Mouse (Mus musculus): ENCODE data around the gene Mettl7a2. TPM values are rescaled to one million over a fixed set of nuclear protein-coding genes. Genes with fewer than 3 reads are reported as not detected.
A peak's percentile ranks its signal among the peaks of the same experiment; 100 is the strongest.
"Not testable (repeated sequence)": the region's sequence is repeated elsewhere in the genome, so short reads cannot be mapped to it uniquely, and the experiment has no call there.

Mettl7a2 gene
- total RNA-seq, 1 experiment = 1.4 TPM

- no peak for DNase-seq (ENCODE audit: low read depth, low spot score)
- H3K9me3 ChIP-seq (ENCODE audit: control insufficient read depth, insufficient read depth, low read depth, low read length) = no peaks in the 10 kb centered on the region
- H3K36me3 ChIP-seq (ENCODE audit: control insufficient read depth, insufficient read depth, low read length, poor library complexity, severe bottlenecking) = no peaks in the 10 kb centered on the region
- H3K27ac ChIP-seq (ENCODE audit: insufficient read depth, low read depth, low read length, poor library complexity, severe bottlenecking) = no peak overlapping the region
- no peaks in the 10 kb centered on the region for H3K4me1 ChIP-seq (ENCODE audit: control insufficient read depth in 2 of 2, insufficient read depth in 2 of 2, low read length in 2 of 2, poor library complexity in 1 of 2)
- in situ Hi-C loops (cut with MboI; ENCODE audit: low sequenced_read_pairs in 2 of 2, unreplicated experiment in 2 of 2) = no loop called here
- H3K4me3 ChIP-seq (ENCODE audit: insufficient read depth in 1 of 2, low read depth in 1 of 2, low read length in 2 of 2, poor library complexity in 1 of 2, severe bottlenecking in 1 of 2) = no peak overlapping the region
- no peak overlapping the region for H3K9ac ChIP-seq (ENCODE audit: insufficient read depth, low read depth, low read length, poor library complexity, severe bottlenecking)
- TF ChIP-seq CHD2 (IDR thresholded peaks at IDR 0.05; ENCODE audit: low read depth, low read length) (no peak), ZNF384 (IDR thresholded peaks at IDR 0.05; ENCODE audit: low read depth, low read length) (no peak), HCFC1 (IDR thresholded peaks at IDR 0.05; ENCODE audit: borderline replicate concordance, insufficient read depth, low read length) (no peak), MAFK (IDR thresholded peaks at IDR 0.05; ENCODE audit: insufficient read depth, low read depth, low read length) (no peak), ZC3H11A (IDR thresholded peaks at IDR 0.05; ENCODE audit: borderline replicate concordance, low read depth, low read length) (no peak)
Measured at GRCm38 (mm10) chr15:100330739-100331138, 22.3 kb upstream of the Mettl7a2 start.

DNA sequence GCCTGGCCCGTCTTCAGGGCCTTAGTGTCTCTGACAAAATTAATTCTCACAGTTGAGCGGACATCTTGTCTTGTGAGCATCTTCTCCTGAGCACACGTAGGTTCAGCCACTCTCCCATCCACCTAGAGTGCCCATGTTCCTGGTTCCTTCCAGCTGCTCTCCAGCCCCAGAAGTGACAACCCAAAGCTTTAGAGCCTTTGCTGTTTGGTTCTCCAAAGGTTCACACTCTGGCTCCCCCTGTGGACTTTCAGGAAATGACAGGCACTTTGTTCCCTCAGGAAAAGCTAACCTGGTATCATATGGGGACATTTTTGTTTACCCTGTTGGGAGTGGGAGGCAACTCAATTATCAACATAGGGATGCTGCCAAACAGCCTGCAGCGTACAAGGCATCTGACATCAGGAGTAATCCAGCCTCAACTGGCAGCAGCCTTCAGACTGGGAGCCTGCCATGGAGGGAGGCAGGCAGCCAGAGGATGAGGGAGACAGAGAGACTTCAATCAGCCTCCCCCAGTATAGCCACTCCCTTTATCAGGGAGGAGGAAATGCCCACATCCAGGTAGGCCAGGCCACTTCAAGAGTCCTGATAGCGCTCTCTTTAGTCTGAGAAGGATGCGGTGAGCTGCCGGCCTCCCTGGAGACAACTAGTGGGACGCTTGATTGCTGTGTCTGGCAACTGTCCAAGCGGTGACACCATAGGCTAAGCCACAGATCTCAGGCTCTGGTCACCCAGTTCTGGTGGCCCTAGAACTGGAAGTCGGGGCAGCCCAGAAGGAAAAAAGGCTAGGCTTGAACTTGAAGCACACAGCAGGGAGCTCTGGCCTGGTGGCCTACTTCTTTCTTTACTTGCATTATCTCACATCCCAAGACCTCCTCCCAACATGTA is 20.7 kb upstream of the Mettl7a2 start:
- H3K9me3 ChIP-seq (ENCODE audit: control insufficient read depth, insufficient read depth, low read depth, low read length); H3K27ac ChIP-seq (ENCODE audit: insufficient read depth, low read depth, low read length, poor library complexity, severe bottlenecking); H3K36me3 ChIP-seq (ENCODE audit: control insufficient read depth, insufficient read depth, low read length, poor library complexity, severe bottlenecking); H3K4me3 ChIP-seq (ENCODE audit: insufficient read depth in 1 of 2, low read depth in 1 of 2, low read length in 2 of 2, poor library complexity in 1 of 2, severe bottlenecking in 1 of 2); H3K4me1 ChIP-seq (ENCODE audit: control insufficient read depth in 2 of 2, insufficient read depth in 2 of 2, low read length in 2 of 2, poor library complexity in 1 of 2); in situ Hi-C loops (cut with MboI; ENCODE audit: low sequenced_read_pairs in 2 of 2, unreplicated experiment in 2 of 2); H3K9ac ChIP-seq (ENCODE audit: insufficient read depth, low read depth, low read length, poor library complexity, severe bottlenecking); DNase-seq (ENCODE audit: low read depth, low spot score): not testable (repeated sequence)

GRCm38 (mm10) chr15:100334629-100335028 is 18.4 kb upstream of the Mettl7a2 start, which contains the start of gene Mettl7a3:
Mettl7a3 (plus strand) TSS chr15:100334929.
- Histone ChIP-seq H3K9ac (ENCODE audit: insufficient read depth, low read depth, low read length, poor library complexity, severe bottlenecking) (no peak within 1 kb of the TSS), H3K27ac (ENCODE audit: insufficient read depth, low read depth, low read length, poor library complexity, severe bottlenecking) (no peak within 1 kb of the TSS), H3K4me3 (ENCODE audit: insufficient read depth in 1 of 2, low read depth in 1 of 2, low read length in 2 of 2, poor library complexity in 1 of 2, severe bottlenecking in 1 of 2) (no peak within 1 kb of the TSS), H3K36me3 (ENCODE audit: control insufficient read depth, insufficient read depth, low read length, poor library complexity, severe bottlenecking) (no peaks in the 10 kb centered on the region), H3K4me1 (ENCODE audit: control insufficient read depth in 2 of 2, insufficient read depth in 2 of 2, low read length in 2 of 2, poor library complexity in 1 of 2) (no peaks in the 10 kb centered on the region), H3K9me3 (ENCODE audit: control insufficient read depth, insufficient read depth, low read depth, low read length) (no peaks in the 10 kb centered on the region)
- in situ Hi-C loops (cut with MboI; ENCODE audit: low sequenced_read_pairs in 2 of 2, unreplicated experiment in 2 of 2) = no loop called here
- TF ChIP-seq CHD2 (IDR thresholded peaks at IDR 0.05; ENCODE audit: low read depth, low read length) = no peak
- no peak for TF ChIP-seq ZNF384 (IDR thresholded peaks at IDR 0.05; ENCODE audit: low read depth, low read length)
- no peak for TF ChIP-seq HCFC1 (IDR thresholded peaks at IDR 0.05; ENCODE audit: borderline replicate concordance, insufficient read depth, low read length)
- no peak for TF ChIP-seq MAFK (IDR thresholded peaks at IDR 0.05; ENCODE audit: insufficient read depth, low read depth, low read length)
- no peak for TF ChIP-seq ZC3H11A (IDR thresholded peaks at IDR 0.05; ENCODE audit: borderline replicate concordance, low read depth, low read length)
- DNase-seq (ENCODE audit: low read depth, low spot score) = no peak

- H3K27ac ChIP-seq (ENCODE audit: insufficient read depth, low read depth, low read length, poor library complexity, severe bottlenecking); H3K4me3 ChIP-seq (ENCODE audit: insufficient read depth in 1 of 2, low read depth in 1 of 2, low read length in 2 of 2, poor library complexity in 1 of 2, severe bottlenecking in 1 of 2); H3K9me3 ChIP-seq (ENCODE audit: control insufficient read depth, insufficient read depth, low read depth, low read length); H3K9ac ChIP-seq (ENCODE audit: insufficient read depth, low read depth, low read length, poor library complexity, severe bottlenecking); DNase-seq (ENCODE audit: low read depth, low spot score); H3K36me3 ChIP-seq (ENCODE audit: control insufficient read depth, insufficient read depth, low read length, poor library complexity, severe bottlenecking); in situ Hi-C loops (cut with MboI; ENCODE audit: low sequenced_read_pairs in 2 of 2, unreplicated experiment in 2 of 2); H3K4me1 ChIP-seq (ENCODE audit: control insufficient read depth in 2 of 2, insufficient read depth in 2 of 2, low read length in 2 of 2, poor library complexity in 1 of 2): not testable (repeated sequence)
Measured at GRCm38 (mm10) chr15:100337328-100337727, 15.7 kb upstream of the Mettl7a2 start.

DNA sequence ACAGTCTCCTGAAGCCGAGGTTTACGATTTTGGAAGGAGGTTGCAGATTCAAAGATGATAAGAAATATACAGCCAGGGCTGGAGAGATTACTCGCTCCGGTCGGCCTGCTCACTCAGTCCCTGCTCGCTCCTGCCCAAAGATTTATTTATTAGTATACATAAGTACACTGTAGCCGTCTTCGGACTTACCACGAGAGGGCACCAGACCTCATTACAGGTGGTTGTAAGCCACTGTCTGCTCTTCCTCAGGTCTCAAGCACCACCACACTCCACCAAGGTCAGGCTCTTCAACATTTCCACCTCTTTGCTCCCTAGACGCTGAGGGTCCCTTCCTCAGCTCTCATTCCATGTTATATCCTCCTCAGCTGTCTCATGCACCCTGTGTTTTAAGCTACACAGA is 15.2 kb upstream of the Mettl7a2 start:
- not testable (repeated sequence) for H3K4me3 ChIP-seq (ENCODE audit: insufficient read depth in 1 of 2, low read depth in 1 of 2, low read length in 2 of 2, poor library complexity in 1 of 2, severe bottlenecking in 1 of 2)

GRCm38 (mm10) chr15:100341314-100341980 is 11.6 kb upstream of the Mettl7a2 start:
- H3K9me3 ChIP-seq (ENCODE audit: control insufficient read depth, insufficient read depth, low read depth, low read length); H3K4me3 ChIP-seq (ENCODE audit: insufficient read depth in 1 of 2, low read depth in 1 of 2, low read length in 2 of 2, poor library complexity in 1 of 2, severe bottlenecking in 1 of 2); H3K36me3 ChIP-seq (ENCODE audit: control insufficient read depth, insufficient read depth, low read length, poor library complexity, severe bottlenecking); H3K4me1 ChIP-seq (ENCODE audit: control insufficient read depth in 2 of 2, insufficient read depth in 2 of 2, low read length in 2 of 2, poor library complexity in 1 of 2); DNase-seq (ENCODE audit: low read depth, low spot score); H3K9ac ChIP-seq (ENCODE audit: insufficient read depth, low read depth, low read length, poor library complexity, severe bottlenecking); H3K27ac ChIP-seq (ENCODE audit: insufficient read depth, low read depth, low read length, poor library complexity, severe bottlenecking); in situ Hi-C loops (cut with MboI; ENCODE audit: low sequenced_read_pairs in 2 of 2, unreplicated experiment in 2 of 2): not testable (repeated sequence)

More for the DNA sequence above, 15.2 kb upstream of the Mettl7a2 start:
- H3K27ac ChIP-seq (ENCODE audit: insufficient read depth, low read depth, low read length, poor library complexity, severe bottlenecking); H3K4me1 ChIP-seq (ENCODE audit: control insufficient read depth in 2 of 2, insufficient read depth in 2 of 2, low read length in 2 of 2, poor library complexity in 1 of 2); in situ Hi-C loops (cut with MboI; ENCODE audit: low sequenced_read_pairs in 2 of 2, unreplicated experiment in 2 of 2); H3K9ac ChIP-seq (ENCODE audit: insufficient read depth, low read depth, low read length, poor library complexity, severe bottlenecking); DNase-seq (ENCODE audit: low read depth, low spot score); H3K9me3 ChIP-seq (ENCODE audit: control insufficient read depth, insufficient read depth, low read depth, low read length); H3K36me3 ChIP-seq (ENCODE audit: control insufficient read depth, insufficient read depth, low read length, poor library complexity, severe bottlenecking): not testable (repeated sequence)
- peak; percentile 22; the same call in 1 of the 2 replicates for TF ChIP-seq ZC3H11A (IDR thresholded peaks at IDR 0.05; ENCODE audit: borderline replicate concordance, low read depth, low read length)

Data from ES-E14 (cell line).